Mouse (Mus musculus): ENCODE measurements around the gene Tlx3. TPM values are rescaled to one million over a fixed set of nuclear protein-coding genes. Genes with fewer than 3 reads are reported as not detected.

Gene Tlx3
- polyA plus RNA-seq, 1 experiment from 2014 or later, result not detected

DNA sequence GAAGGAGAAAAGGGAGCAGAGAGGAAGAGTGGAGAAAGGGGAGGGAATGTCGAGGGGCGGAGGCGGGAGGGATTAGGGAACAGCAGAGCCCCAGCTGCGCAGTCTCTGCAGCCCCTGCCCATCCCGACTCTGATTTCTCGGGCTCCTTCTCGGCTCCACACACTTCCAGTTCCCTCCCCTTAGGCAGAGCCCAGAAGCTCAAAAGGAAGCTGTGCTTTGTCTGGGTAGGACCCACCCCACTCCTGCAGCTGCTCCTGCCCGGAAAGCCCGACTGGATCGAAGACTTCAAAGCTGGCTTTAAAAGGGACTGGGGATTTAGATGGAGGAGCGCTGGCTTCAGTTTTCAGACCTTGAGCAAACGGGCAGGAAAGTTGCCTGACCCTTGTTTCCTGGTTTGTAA, 9.7 kb downstream of the Tlx3 start:
- ATAC-seq, result no peak
- H3K9me3 ChIP-seq (ENCODE audit: control insufficient read depth, low read length), result peaks cover 5% of the 10 kb centered on the region; the same call in 1 of the 2 replicates
- no peak overlapping the region for H3K27ac ChIP-seq (ENCODE audit: low read length)
- H3K27me3 ChIP-seq (replicated peaks; ENCODE audit: control insufficient read depth, insufficient read depth, low read length), result peaks cover 63% of the 10 kb centered on the region
- H3K4me3 ChIP-seq (replicated peaks; ENCODE audit: low read length), result no peak overlapping the region
- H3K9ac ChIP-seq (replicated peaks; ENCODE audit: low read depth, low read length), result no peak overlapping the region
- 2% methylated on average over 12 of the region's 12 CpGs for WGBS
- no peak overlapping the region for H3K4me2 ChIP-seq (ENCODE audit: low read length)
- H3K4me1 ChIP-seq (replicated peaks; ENCODE audit: control insufficient read depth, insufficient read depth, low read length), result 0 out of 2 replicates have a peak, but pooled peaks cover 3% of the 10 kb centered on the region
- H3K36me3 ChIP-seq (ENCODE audit: control insufficient read depth, insufficient read depth), result no peaks in the 10 kb centered on the region

- H3K27me3 ChIP-seq (replicated peaks; ENCODE audit: control insufficient read depth, insufficient read depth, low read length), result 0 out of 2 replicates have a peak, but pooled peaks cover 3% of the 10 kb centered on the region
- WGBS, result 77% methylated on average over 3 of the region's 3 CpGs
These were observed 21.6 kb downstream of the Tlx3 start for GRCm38 (mm10) chr11:33181804-33182203.

DNA sequence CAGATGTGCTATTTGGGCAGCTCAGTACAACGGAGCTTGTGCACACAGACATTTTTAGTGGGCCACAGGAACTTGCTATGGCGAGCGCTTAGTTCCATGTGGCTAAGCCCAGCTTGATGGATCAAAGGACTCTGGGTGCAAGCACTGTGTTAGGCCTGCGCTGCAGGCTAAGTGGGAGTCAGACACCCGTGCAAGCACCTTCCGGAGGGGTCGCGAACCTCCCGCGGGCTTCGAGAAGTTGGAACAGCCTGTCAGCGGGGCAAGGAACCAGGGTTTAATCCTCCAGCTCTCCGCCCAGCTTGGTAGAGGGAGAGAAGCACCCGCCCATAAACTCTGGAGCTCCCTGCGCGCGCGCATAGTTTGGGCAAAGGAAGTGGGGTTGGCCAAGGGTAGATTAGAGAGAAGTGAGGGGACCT, 22.7 kb downstream of the Tlx3 start:
- H3K27me3 ChIP-seq (replicated peaks; ENCODE audit: control insufficient read depth, insufficient read depth, low read length), result 0 out of 2 replicates have a peak, but pooled peaks cover 5% of the 10 kb centered on the region
- H3K36me3 ChIP-seq (ENCODE audit: control insufficient read depth, insufficient read depth), result no peaks in the 10 kb centered on the region
- ATAC-seq, result no peak; the same call in 1 of the 2 replicates
- H3K27ac ChIP-seq (ENCODE audit: low read length), result no peak overlapping the region
- H3K4me2 ChIP-seq (ENCODE audit: low read length), result peak overlapping the region; percentile 25
- no peaks in the 10 kb centered on the region for H3K9me3 ChIP-seq (ENCODE audit: control insufficient read depth, low read length)
- 4% methylated on average over 18 of the region's 18 CpGs for WGBS
- no peak overlapping the region for H3K4me3 ChIP-seq (replicated peaks; ENCODE audit: low read length)
- peaks cover 8% of the 10 kb centered on the region for H3K4me1 ChIP-seq (replicated peaks; ENCODE audit: control insufficient read depth, insufficient read depth, low read length)
- H3K9ac ChIP-seq (replicated peaks; ENCODE audit: low read depth, low read length), result no peak overlapping the region

More at GRCm38 (mm10) chr11:33181804-33182203, 21.6 kb downstream of the Tlx3 start:
- H3K27ac ChIP-seq (ENCODE audit: low read length), result no peak overlapping the region
- ATAC-seq, result no peak
- no peak overlapping the region for H3K4me2 ChIP-seq (ENCODE audit: low read length)
- H3K4me3 ChIP-seq (replicated peaks; ENCODE audit: low read length), result no peak overlapping the region
- no peaks in the 10 kb centered on the region for H3K9me3 ChIP-seq (ENCODE audit: control insufficient read depth, low read length)
- H3K36me3 ChIP-seq (ENCODE audit: control insufficient read depth, insufficient read depth), result no peaks in the 10 kb centered on the region
- H3K9ac ChIP-seq (replicated peaks; ENCODE audit: low read depth, low read length), result no peak overlapping the region
- peaks cover 8% of the 10 kb centered on the region for H3K4me1 ChIP-seq (replicated peaks; ENCODE audit: control insufficient read depth, insufficient read depth, low read length)

- 12% methylated on average over 1 of the region's 1 CpGs for WGBS
- Histone ChIP-seq H3K27ac (ENCODE audit: low read length) (no peak overlapping the region), H3K4me1 (replicated peaks; ENCODE audit: control insufficient read depth, insufficient read depth, low read length) (peaks cover 8% of the 10 kb centered on the region), H3K4me3 (replicated peaks; ENCODE audit: low read length) (no peak overlapping the region), H3K9ac (replicated peaks; ENCODE audit: low read depth, low read length) (no peak overlapping the region), H3K4me2 (ENCODE audit: low read length) (no peak overlapping the region), H3K36me3 (ENCODE audit: control insufficient read depth, insufficient read depth) (no peaks in the 10 kb centered on the region), H3K27me3 (replicated peaks; ENCODE audit: control insufficient read depth, insufficient read depth, low read length) (0 out of 2 replicates have a peak, but pooled peaks cover 5% of the 10 kb centered on the region), H3K9me3 (ENCODE audit: control insufficient read depth, low read length) (no peaks in the 10 kb centered on the region)
- no peak for ATAC-seq
These were observed 23.6 kb downstream of the Tlx3 start for GRCm38 (mm10) chr11:33179802-33180201.

GRCm38 (mm10) chr11:33176525-33177245, 26.7 kb downstream of the Tlx3 start:
- Histone ChIP-seq H3K9ac (replicated peaks; ENCODE audit: low read depth, low read length) (no peak overlapping the region), H3K9me3 (ENCODE audit: control insufficient read depth, low read length) (no peaks in the 10 kb centered on the region), H3K36me3 (ENCODE audit: control insufficient read depth, insufficient read depth) (no peaks in the 10 kb centered on the region), H3K27me3 (replicated peaks; ENCODE audit: control insufficient read depth, insufficient read depth, low read length) (0 out of 2 replicates have a peak, but pooled peaks cover 5% of the 10 kb centered on the region), H3K4me1 (replicated peaks; ENCODE audit: control insufficient read depth, insufficient read depth, low read length) (peaks cover 8% of the 10 kb centered on the region), H3K4me3 (replicated peaks; ENCODE audit: low read length) (no peak overlapping the region), H3K27ac (ENCODE audit: low read length) (no peak overlapping the region), H3K4me2 (ENCODE audit: low read length) (no peak overlapping the region)
- ATAC-seq, result peak; percentile 78; the same call in 1 of the 2 replicates
- WGBS, result 34% methylated on average over 20 of the region's 20 CpGs

GRCm38 (mm10) chr11:33175768-33176167, 27.6 kb downstream of the Tlx3 start:
- H3K4me2 ChIP-seq (ENCODE audit: low read length), result no peak overlapping the region
- H3K27me3 ChIP-seq (replicated peaks; ENCODE audit: control insufficient read depth, insufficient read depth, low read length), result 0 out of 2 replicates have a peak, but pooled peaks cover 5% of the 10 kb centered on the region
- no peak overlapping the region for H3K4me3 ChIP-seq (replicated peaks; ENCODE audit: low read length)
- H3K36me3 ChIP-seq (ENCODE audit: control insufficient read depth, insufficient read depth), result no peaks in the 10 kb centered on the region
- H3K9ac ChIP-seq (replicated peaks; ENCODE audit: low read depth, low read length), result no peak overlapping the region
- no peak for ATAC-seq
- peaks cover 5% of the 10 kb centered on the region for H3K4me1 ChIP-seq (replicated peaks; ENCODE audit: control insufficient read depth, insufficient read depth, low read length)
- no peak overlapping the region for H3K27ac ChIP-seq (ENCODE audit: low read length)
- H3K9me3 ChIP-seq (ENCODE audit: control insufficient read depth, low read length), result no peaks in the 10 kb centered on the region
- WGBS, result 73% methylated on average over 3 of the region's 3 CpGs

GRCm38 (mm10) chr11:33170489-33170888, 32.9 kb downstream of the Tlx3 start:
- Histone ChIP-seq H3K4me1 (replicated peaks; ENCODE audit: control insufficient read depth, insufficient read depth, low read length) (no peaks in the 10 kb centered on the region), H3K36me3 (ENCODE audit: control insufficient read depth, insufficient read depth) (no peaks in the 10 kb centered on the region), H3K4me3 (replicated peaks; ENCODE audit: low read length) (no peak overlapping the region), H3K27ac (ENCODE audit: low read length) (no peak overlapping the region), H3K27me3 (replicated peaks; ENCODE audit: control insufficient read depth, insufficient read depth, low read length) (0 out of 2 replicates have a peak, but pooled peaks cover 2% of the 10 kb centered on the region), H3K9ac (replicated peaks; ENCODE audit: low read depth, low read length) (no peak overlapping the region), H3K9me3 (ENCODE audit: control insufficient read depth, low read length) (no peaks in the 10 kb centered on the region), H3K4me2 (ENCODE audit: low read length) (no peak overlapping the region)
- no peak for ATAC-seq
- 12% methylated on average over 9 of the region's 9 CpGs for WGBS

DNA sequence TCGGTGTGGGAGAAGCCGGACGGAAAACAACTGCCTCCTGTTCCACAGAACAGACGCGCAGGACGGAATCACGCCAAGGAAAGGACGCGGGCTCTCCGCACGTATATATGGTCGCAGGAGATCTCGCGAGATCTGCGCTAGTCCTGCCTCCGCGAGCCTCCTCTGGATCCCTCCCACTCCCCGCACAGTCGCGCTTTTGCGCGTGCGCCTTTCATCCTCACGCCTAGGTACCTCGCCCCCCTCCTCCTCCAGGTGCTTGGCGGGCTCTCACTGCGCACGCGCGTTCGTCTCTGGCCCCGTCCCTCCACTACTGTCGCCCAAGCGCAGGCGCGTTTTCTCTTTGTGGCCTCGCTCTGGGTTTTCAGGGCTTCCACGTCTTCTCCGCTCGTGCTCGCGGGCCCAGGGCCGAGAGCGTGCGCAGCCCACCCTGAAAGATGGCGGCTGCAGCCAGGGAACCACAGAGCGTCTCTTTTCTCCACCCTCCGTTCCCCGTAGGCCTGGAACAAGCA, 40.3 kb downstream of the Tlx3 start, which contains the start of gene Npm1:
Npm1 (minus strand) TSS at position 209 of the 509 bp plus-strand sequence.
- 3% methylated on average over 49 of the region's 49 CpGs for WGBS
- H3K4me2 ChIP-seq (ENCODE audit: low read length), result peak within 1 kb of the TSS; percentile 98

DNA sequence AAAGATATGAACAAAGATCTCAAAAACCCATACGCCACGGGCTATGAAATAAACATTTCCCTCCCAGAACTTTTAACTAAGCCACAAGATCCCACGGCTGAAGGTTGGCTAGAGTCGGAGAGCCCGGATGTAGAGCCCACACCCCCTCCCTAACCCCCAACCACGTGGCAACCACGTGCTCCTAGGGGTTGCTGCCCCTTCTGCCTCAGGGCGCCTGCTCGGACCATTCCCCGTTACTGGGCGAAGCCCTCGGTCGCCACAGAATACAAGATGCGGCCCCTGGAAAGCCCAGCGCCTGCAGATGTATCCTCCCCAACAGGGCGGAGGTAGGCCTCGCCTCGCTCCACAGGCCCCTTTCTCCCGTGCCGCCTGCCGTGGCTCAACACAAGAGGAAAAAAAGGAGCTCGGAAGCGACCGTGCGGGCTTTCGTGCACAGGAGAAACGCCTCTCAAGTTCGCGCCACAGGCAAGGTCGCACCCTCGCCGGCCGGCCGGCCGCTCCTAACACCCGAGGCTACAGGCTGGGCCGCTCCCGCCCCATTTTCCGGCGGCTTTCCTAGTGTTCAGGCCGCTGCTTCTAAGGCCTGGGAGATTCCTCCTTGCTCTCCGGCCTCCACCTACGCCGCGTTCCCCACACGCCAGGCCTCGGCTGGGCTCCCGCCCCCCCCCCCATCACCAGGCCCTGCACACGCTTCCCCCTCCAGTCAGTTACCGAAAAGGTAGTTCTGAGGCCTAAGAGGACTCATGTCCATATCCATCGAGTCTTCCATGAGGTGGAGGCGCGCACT, 41.0 kb downstream of the Tlx3 start:
- H3K27ac ChIP-seq (ENCODE audit: low read length), result peak overlapping the region; percentile 87
- peak overlapping the region; percentile 100 for H3K4me3 ChIP-seq (replicated peaks; ENCODE audit: low read length)
- H3K27me3 ChIP-seq (replicated peaks; ENCODE audit: control insufficient read depth, insufficient read depth, low read length), result 0 out of 2 replicates have a peak, but pooled peaks cover 2% of the 10 kb centered on the region
- peak overlapping the region; percentile 98 for H3K4me2 ChIP-seq (ENCODE audit: low read length)
- no peaks in the 10 kb centered on the region for H3K9me3 ChIP-seq (ENCODE audit: control insufficient read depth, low read length)
- peaks cover 18% of the 10 kb centered on the region for H3K36me3 ChIP-seq (ENCODE audit: control insufficient read depth, insufficient read depth)
- peak overlapping the region; percentile 96 for H3K9ac ChIP-seq (replicated peaks; ENCODE audit: low read depth, low read length)
- peak; percentile 47 for ATAC-seq
- 3% methylated on average over 51 of the region's 53 CpGs for WGBS
- peaks cover 10% of the 10 kb centered on the region for H3K4me1 ChIP-seq (replicated peaks; ENCODE audit: control insufficient read depth, insufficient read depth, low read length)

More for the DNA sequence above, 40.3 kb downstream of the Tlx3 start, which contains the start of gene Npm1:
- Histone ChIP-seq H3K9me3 (ENCODE audit: control insufficient read depth, low read length) (no peaks in the 10 kb centered on the region), H3K4me3 (replicated peaks; ENCODE audit: low read length) (peak within 1 kb of the TSS; percentile 100), H3K36me3 (ENCODE audit: control insufficient read depth, insufficient read depth) (peaks cover 12% of the 10 kb centered on the region), H3K9ac (replicated peaks; ENCODE audit: low read depth, low read length) (peak within 1 kb of the TSS; percentile 96), H3K4me1 (replicated peaks; ENCODE audit: control insufficient read depth, insufficient read depth, low read length) (peaks cover 10% of the 10 kb centered on the region), H3K27ac (ENCODE audit: low read length) (peak within 1 kb of the TSS; percentile 99), H3K27me3 (replicated peaks; ENCODE audit: control insufficient read depth, insufficient read depth, low read length) (0 out of 2 replicates have a peak, but pooled peaks cover 2% of the 10 kb centered on the region)
- peak; percentile 95 for ATAC-seq

Data from forebrain, embryonic 16.5 days (tissue).